Mouse (Mus musculus): ENCODE results near the gene Uvssa.

- TF ChIP-seq GATA1 (IDR thresholded peaks at IDR 0.05; ENCODE audit: borderline replicate concordance, low read length) (no peak), CTCF (IDR thresholded peaks at IDR 0.05; ENCODE audit: low read depth, low read length) (no peak), POLR2AphosphoS5 (IDR thresholded peaks at IDR 0.05; ENCODE audit: insufficient replicate concordance, low read depth, low read length) (no peak), TAL1 (conservative IDR thresholded peaks at IDR 0.05; ENCODE audit: low read depth, low read length) (no peak), GATA2 (IDR thresholded peaks at IDR 0.05; ENCODE audit: borderline replicate concordance, low read depth, low read length) (no peak)
These were observed 25.3 kb upstream of the Uvssa start for GRCm38 (mm10) chr5:33353011-33353410.
